Mouse (Mus musculus): Measurements from ENCODE around the gene Allc.

Allc gene

DNA sequence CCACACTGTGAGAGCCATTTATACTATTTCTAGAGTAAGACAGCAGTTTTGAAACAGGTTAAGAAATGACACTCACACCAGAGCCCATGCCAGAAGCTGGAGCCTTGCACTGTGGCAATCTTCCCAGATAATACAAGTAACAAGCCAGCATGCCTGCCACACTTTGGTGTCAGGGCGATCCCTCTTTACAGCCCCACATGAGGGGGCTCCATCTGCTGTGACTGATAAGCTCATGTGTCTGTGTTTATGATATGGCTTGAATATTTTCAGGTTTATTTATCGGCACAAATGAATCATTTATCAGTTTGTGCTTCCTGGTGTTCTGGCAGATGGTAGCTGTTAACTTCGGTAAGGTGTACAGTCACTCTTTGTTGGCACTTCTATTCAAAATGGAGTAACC, 4.2 kb downstream of the Allc start:
- no peak for DNase-seq

DNA sequence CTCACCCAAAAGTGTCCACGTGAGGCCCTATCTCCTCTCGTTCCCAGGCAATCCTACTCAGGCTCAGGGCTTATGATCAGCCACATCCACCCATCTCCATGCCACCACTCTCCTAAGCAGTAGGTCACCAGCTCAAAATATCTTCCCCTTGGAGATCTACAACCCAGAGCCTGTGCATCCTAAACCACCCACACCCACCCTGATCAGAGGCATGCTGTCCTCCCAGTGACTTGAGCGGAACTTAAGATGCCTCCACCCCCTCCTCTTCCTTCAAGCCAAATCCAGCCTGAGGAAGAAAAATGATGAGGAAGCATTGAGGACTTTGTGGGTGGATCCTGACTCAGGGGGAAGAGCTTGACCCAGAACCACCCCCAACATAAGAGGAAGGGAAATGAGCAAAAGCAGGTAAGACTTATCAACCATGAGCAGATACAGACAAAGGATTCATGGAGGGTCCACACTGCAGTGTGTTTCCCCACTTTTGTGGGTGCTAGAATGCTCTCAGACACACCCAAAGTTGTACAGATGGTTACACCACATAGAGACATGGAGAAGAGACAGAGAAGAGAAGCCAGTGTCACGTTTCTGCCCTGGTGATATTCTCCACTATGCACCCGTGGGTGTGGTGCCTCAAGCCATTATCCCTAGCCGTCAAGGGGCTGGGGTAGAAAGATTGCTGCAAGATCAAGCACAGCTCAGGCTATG, 6.8 kb downstream of the Allc start:
- no peak for DNase-seq

DNA sequence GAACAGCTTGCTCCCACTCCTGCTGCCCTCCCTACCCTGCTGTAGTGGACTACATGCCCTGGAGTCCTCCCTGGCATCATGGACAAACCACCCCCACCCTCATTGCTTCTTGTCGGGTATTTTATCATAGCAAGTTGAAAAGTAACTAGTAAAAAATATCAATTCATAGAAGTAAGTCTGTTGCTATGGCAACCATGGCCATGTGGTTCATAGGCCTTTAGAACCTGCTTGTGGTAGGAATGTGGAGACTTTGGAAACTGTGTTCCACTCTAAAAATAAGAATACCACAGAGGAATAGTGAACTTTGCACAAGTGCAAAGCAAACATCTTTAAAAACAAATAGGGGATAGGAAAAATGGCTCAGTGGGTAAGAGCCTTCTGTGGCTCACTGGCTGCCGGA, 10.1 kb downstream of the Allc start:
- no peak for DNase-seq

DNA sequence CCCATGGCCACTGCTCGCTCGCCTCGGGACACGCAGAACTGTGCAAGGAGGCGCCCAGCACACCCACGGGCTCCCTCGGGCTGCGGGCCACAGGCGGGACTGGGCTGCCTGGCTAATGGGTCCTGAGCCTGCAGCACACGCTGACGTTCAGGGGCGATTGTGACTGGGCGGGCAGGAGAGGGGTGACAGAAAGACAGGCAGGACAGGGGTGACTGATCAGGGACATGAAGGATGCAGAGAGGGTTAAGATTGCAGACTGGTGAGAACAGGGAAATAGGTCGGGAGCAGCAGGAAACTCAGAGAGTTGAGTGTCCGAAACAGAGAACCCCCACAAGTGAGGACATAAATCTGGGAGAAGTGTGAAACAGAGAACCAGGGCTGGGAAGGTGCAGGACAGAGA, 30.0 kb downstream of the Allc start, which contains the start of gene Dcdc2c:
Dcdc2c (minus strand) TSS at position 101 of the 400 bp plus-strand sequence.
- DNase-seq = no peak

DNA sequence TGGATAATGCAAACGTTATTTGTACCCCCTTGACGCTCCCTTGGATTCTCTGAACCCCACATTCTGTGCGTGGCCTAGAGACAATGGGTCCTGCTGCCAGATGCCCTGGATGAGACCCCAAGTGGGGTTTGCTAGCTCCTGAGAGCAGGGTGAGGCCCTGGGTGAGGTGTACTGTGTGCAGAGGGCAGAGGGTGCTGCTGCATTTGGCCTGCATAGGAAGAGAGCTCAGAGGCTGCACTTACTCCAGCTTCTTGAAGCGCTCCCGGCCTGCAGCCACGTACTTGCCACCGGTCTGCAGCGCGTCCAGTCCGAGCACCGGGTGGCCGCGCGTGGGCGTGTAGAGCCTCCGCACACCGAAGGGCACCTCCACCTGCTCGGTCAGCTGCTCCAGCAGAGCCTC, 30.5 kb downstream of the Allc start:
- DNase-seq = no peak

DNA sequence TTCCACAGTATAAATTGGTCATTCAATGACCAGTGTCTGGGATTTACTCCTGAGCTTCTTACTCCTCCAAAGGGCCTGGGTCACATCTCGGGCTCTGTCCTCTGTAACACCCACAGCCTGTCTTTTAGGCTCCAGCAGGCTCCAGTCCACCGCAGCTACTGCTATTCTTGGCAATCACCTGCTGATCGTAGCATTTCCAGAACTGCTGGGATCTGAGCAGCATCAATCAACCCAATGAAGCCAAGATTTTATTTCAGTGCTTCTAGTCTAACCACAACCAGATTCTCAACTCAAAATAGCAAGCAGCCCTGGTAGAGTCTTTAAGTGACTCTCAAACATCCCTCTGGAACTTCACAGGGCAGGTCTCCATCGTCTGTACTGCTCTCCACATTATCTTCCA, 33.4 kb downstream of the Allc start:
- no peak for DNase-seq

DNA sequence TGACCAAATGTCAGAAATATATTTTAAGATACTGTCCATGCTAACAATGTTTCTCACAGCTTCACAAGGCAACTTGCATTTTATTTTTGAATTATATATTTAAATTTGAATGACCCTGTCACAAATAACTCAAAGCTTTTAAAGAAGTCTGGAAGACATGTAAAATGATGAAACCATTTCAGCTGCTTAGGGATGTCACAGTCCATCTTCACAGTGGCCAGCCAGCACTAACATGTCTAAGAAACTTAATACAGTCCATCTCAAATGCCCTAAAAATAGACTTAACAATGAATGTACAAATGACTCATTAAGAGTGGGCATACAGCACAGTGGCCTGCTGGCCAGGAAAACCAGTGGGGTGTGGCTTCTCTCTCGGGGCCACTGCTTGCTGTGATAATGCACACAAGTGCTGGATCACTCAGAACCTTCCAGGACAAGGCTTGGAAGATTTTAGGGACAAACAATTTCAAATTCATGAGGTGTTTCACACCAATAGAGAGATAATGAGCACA, 68.0 kb downstream of the Allc start:
- DNase-seq = no peak

DNA sequence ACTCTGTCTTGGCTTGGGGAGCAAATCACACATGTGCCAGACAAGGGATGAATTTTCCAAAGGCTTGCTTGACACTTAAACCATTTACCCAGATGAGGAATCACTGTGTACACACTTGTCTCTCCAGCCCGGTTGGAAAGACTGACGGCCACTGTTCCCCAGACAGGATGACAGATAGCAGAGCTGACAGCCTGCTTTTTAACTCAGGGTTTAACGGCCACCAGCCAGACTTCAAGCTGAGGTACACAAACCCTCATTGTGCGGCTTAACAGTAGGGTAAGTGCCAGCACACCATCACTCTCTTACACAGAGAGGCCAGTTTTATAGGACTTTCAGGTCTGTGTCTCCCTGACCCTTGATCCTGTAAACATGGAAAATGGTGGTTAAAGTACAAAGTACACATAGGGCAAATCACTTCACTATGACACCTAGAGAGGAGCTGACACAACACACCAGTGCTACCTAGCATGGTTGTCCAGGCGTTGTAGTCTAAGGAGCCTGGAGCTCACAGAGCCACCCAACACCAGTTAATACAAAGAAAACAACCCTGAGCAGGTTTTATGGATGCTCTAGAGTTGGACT, 72.5 kb downstream of the Allc start:
- no peak for DNase-seq
